Mouse (Mus musculus) adrenal gland, postnatal 14 days (tissue): Measurements from ENCODE around the gene Omg. TPM values are rescaled to one million over a fixed set of nuclear protein-coding genes. Genes with fewer than 3 reads are reported as not detected.

Experiments
- DNase-seq: peaks from one replicate; pipeline ENCODE4 v3.0.0; 2021; ENCODE audit warnings: mixed read lengths
- long read RNA-seq, 2 experiments: library from polyadenylated mRNA; stranded (forward); transcript quantifications; one replicate each; pipeline ENCODE4 v2.0.0; 2021
- total RNA-seq: library from RNA; stranded (reverse); gene quantifications from 2 replicates; pipeline ENCODE4 v1.2.3, GENCODE M21; 2021

The Omg gene
- 5.9 and 6.0 TPM in 2 replicates for total RNA-seq
- long read RNA-seq, experiment 1, partial matches to known transcripts: 0 of 3 reads
- long read RNA-seq, experiment 1, other reads (novel, unspliced or antisense): 0 of 3 reads
- long read RNA-seq, experiment 2, partial matches to known transcripts: 0 of 1 reads
- long read RNA-seq, experiment 2, other reads (novel, unspliced or antisense): 0 of 1 reads

GRCm38 (mm10) chr11:79503845-79504244 is at the start of gene Omg:
TSS of gene Omg (minus strand) at chr11:79504084.
- peak; percentile 16 for DNase-seq

GRCm38 (mm10) chr11:79552622-79553021 is 48.7 kb upstream of the Omg start:
- DNase-seq: no peak

- DNase-seq: no peak
Observed at GRCm38 (mm10) chr11:79536293-79536692, 32.4 kb upstream of the Omg start.

GRCm38 (mm10) chr11:79535554-79535953 is 31.7 kb upstream of the Omg start:
- no peak for DNase-seq

DNA sequence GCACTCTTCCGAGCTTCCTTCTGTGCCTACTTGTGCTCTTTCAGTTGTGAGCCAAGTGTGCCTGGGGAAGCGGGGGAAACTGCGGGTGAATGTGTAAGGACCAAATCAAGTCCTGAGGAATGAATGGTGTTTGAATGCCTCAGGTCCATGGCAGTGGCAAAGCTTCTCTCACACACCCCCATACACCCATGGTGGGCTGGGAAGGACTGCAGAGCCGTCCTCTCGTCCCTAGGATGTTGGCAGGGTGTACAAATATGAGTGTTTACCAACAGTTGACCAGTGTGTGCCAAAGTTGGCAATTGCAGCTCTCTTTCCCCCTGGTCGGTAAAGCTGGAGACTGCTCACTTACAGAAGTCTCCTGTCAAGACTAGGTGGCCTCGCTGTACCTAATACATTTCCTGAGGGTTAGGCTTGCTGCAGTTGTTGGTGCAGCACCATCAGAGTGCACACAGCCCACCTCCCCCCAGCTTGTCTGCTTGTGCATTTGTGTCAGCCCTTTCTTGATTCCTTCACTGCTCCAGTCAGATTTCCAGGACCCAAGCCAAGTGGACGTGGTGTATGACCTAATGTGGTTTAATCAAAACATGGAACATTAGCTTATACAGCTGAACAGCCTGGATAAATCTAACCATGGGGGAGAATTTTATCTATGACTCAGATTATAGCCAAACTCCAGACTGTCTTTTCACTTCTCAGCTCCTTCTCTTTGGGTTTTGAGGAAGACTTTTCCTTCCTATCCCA is 30.2 kb upstream of the Omg start:
- DNase-seq: peak; percentile 60

- no peak for DNase-seq
Observed at GRCm38 (mm10) chr11:79533311-79533710, 29.4 kb upstream of the Omg start.

- DNase-seq: no peak
Observed at GRCm38 (mm10) chr11:79531485-79531884, 27.6 kb upstream of the Omg start.

- DNase-seq: no peak
Observed at GRCm38 (mm10) chr11:79530774-79531173, 26.9 kb upstream of the Omg start.

DNA sequence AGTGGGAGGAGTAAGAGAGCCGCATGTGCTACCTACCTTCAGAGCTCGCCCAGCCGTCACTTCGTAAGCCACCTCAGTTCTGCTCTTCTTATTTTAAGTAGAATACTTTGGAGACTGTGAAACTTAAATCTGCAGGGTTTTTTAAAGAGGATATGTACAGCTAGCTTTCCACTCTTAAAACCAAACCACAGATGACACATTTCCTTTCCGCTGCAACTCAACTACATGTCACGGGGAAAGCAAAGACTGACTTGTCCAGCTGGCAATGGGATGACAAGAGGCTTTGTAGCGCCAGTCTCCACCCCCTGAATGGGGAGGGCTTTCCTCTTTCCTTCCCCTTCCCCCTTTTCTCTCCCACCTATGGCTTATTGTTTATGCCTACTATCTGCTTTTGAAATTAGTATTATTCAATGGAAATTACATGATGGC is 26.5 kb upstream of the Omg start, which contains the start of the genes Evi2 and Evi2a:
Evi2 (minus strand) TSS at position 257 of the 429 bp plus-strand sequence.
Evi2a (minus strand) TSS at position 277 of the 429 bp plus-strand sequence.
- DNase-seq: no peak

- no peak for DNase-seq
Observed at GRCm38 (mm10) chr11:79529736-79530135, 25.9 kb upstream of the Omg start.

DNA sequence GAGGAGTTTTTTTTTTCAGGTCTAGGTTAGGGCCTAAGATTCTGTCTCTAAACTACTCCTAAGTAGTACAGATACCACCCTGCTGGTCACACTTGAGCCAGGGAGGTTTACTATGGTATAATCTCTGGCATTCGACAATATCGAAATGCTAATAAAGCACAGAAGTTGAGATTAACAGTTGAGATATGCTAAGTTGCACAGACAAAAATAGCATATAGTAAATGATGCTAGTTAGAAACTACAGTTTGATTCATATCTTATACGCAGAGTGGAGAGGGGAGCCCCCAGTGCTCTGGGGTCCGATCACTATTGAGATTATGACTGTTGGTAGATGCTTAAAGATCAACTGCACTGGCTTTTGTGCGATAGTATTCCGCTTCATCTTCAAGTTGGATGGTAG is 25.3 kb upstream of the Omg start:
- DNase-seq: no peak

DNA sequence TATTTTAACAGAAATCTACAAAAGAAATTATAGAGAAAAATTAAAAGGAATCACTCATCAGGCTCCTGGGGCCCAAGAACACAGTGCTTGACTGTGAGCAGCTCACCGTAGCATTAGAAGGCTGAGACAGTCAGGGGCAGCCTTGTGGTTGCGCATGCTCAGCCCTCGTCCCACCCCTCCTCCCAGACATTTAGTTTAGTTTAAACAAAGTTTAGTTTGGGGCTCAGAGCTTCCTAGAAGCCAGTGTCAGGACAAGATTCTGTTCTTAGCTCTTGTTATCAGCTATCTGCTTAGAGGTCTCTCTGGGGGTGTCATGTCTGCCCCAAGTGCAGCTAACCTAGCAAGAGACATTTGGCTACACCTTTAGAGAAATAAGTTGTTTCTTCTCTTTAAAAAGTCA is 24.7 kb upstream of the Omg start:
- no peak for DNase-seq

DNA sequence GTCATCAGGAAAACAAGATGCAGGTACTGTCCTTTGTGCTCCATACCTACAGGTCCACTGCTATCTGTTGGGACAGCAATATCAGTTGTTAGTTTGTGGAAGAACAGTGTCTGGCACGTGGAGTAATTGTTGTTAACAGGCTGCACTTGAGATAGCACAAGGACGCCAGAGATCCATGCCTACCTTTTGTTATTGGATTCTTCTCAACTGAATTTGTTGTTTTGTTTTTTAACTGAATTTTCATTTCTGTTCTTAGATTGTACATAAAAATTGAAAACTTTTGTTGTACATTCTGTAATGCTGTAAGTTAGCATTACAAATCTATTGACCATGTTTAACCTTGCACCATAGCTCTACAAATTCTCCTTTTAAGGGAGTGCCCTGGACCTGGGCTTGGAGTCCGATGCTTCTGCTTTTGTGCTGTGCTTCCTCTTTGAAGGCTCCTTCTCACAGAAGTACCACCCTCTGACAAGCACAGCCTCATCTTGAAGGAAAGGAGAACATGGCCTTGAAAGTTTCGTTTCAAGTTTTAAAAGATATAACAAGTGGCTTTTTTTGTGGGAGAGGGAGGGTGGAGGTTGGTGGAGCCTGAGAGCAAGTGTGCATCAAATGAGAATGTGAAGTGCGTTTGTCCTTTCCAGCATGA is 24.0 kb upstream of the Omg start:
- DNase-seq: peak; percentile 7

GRCm38 (mm10) chr11:79527015-79527738 is 23.3 kb upstream of the Omg start:
- DNase-seq: peak; percentile 48

- no peak for DNase-seq
Observed at GRCm38 (mm10) chr11:79526549-79526948, 22.7 kb upstream of the Omg start.

GRCm38 (mm10) chr11:79524310-79524575 is 20.4 kb upstream of the Omg start:
- no peak for DNase-seq

GRCm38 (mm10) chr11:79523560-79524309 is 19.9 kb upstream of the Omg start, which contains the start of gene Evi2b:
TSS of gene Evi2b (minus strand) at chr11:79523762.
- DNase-seq: no peak

DNA sequence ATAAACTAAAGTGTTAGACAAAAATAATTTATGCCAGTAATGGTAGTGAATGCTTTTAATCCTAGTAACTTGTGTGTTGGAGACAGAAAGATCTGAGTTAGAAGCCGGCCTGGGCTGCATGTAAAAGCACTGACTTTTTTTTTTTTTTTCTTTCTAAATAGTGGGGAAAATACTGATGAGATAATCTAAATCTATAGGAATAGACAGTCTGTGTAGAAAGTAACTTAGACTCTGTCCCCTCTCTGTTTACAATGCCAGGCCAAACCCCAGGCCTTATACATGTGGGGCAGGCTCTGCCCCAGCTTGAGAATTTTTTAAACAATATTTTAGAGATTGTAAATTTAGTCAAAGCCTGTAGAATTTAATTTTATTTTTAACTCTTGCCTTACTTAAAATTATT is 19.1 kb upstream of the Omg start:
- DNase-seq: no peak

GRCm38 (mm10) chr11:79521930-79522329 is 18.0 kb upstream of the Omg start:
- no peak for DNase-seq

DNA sequence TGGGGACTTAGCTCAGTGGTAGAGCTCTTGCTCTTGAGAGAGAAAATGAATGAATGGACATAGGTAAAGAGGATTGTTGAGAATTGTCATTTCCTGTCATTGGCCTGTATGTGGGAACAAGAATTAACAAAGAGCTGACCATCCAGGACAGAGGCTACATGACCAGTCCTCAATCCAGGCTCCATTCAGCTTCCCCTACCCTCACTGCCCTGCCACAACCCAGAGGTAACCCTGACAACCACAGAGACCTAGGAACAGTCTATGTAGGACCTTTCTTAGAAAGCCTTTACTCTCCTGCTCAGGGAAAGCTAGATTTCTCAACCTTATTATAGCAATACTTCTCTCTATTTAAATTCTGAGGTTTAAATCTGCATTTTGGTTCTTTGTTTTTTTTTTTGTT is 16.9 kb upstream of the Omg start:
- DNase-seq: no peak

DNA sequence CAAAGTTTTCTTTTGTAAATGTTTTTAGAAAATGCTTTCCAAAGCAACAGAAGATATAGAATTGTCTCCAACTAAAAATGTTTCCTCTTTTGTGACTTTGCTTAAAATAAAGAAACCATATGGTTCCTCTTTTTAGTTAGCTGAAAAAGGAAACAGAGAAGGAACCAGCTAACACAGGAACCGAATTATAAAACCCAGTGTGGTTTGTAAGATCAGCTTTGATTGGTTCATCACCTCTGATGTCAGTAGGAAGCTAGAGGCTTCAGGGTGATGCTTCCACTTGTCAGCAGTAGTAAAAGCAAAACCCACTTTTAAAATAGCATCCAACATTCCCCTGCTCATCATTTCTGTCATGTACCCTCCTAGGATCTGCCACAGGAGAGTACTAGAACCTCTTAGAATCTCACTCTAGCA is 16.0 kb upstream of the Omg start:
- no peak for DNase-seq

DNA sequence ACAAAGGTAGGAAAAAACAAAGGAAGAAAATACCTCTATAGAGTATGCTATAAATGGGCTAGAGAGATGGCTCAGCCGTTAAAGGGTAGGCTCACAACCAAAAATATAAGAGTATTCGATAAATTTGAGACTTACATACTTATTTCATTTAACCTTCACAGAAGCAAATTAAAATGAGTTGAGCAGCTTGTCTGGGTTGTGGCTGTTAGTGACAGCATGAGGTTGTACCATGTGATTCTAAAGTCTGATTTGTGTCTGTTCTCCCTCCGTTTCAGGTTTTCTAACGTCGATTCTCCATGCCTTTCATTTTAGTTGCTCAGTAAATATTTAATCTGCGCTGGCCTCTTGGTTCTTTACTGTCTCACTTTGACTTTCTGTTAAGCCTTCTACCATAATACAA is 15.4 kb upstream of the Omg start:
- DNase-seq: no peak
